ENCODE assay signal across 11 mouse cellular contexts in genomic region chr3:137976943-137977628, GRCm38 (mm10). TPM values are rescaled to one million over a fixed set of nuclear protein-coding genes. Genes with fewer than 3 reads are reported as not detected.
A peak's percentile ranks its signal among the peaks of the same experiment; 100 is the strongest.
DNase-seq lines count a peak whose midpoint lies in the region; ATAC-seq and TF ChIP-seq lines count a peak whose summit lies in the region.
"Had no signal": no experiment of that assay in that cellular context is flagged by ENCODE, and none has a peak within 500 bp of the region (broad histone marks: within the 10 kb centered on the region; RNA-seq: fewer than 3 reads in every experiment).

No protein-coding gene starts in this region.

- H3K27ac ChIP-seq in kidney, postnatal 0 days = no peak overlapping the region
- H3K27ac ChIP-seq in embryonic facial prominence, embryonic 10.5 days (replicated peaks) = peak overlapping the region; percentile 44
- H3K27ac ChIP-seq in hindbrain, embryonic 15.5 days (replicated peaks) = peak overlapping the region; percentile 64
- H3K27ac ChIP-seq in midbrain, embryonic 16.5 days (ENCODE audit: low read length) = peak overlapping the region; percentile 53
- H3K27ac ChIP-seq: gastrocnemius, adult 2 months had no signal

- WGBS in kidney, postnatal 0 days = 49% methylated on average over 9 of the region's 9 CpGs
- 27% methylated on average over 9 of the region's 9 CpGs for WGBS in embryonic facial prominence, embryonic 10.5 days
- 23% methylated on average over 9 of the region's 9 CpGs for WGBS in hindbrain, embryonic 15.5 days
- 8% methylated on average over 9 of the region's 9 CpGs for WGBS in midbrain, embryonic 16.5 days

- no peak for DNase-seq in kidney, postnatal 0 days (ENCODE audit: low spot score)
- no peak for DNase-seq in kidney, postnatal 25 days
- peak; percentile 32 for DNase-seq in embryonic facial prominence, embryonic 10.5 days (ENCODE audit: low spot score)
- DNase-seq in adrenal gland, postnatal 25 days = no peak
- DNase-seq in right cerebral cortex, adult 2 months (ENCODE audit: low spot score in 2 of 2) = no peak
- no peak for DNase-seq in layer of hippocampus, postnatal 14 days (ENCODE audit: low spot score in 2 of 2)
- DNase-seq: adrenal gland, postnatal 36 days; cerebellum, postnatal 36 days; gastrocnemius, adult 2 months had no signal

- no peaks in the 10 kb centered on the region for H3K27me3 ChIP-seq in kidney, postnatal 0 days (ENCODE audit: insufficient read depth, low read length)
- no peaks in the 10 kb centered on the region; the same call in 1 of the 2 replicates for H3K27me3 ChIP-seq in embryonic facial prominence, embryonic 10.5 days (replicated peaks; ENCODE audit: low read depth, poor library complexity, severe bottlenecking)
- 0 out of 2 replicates have a peak, but pooled peaks cover 3% of the 10 kb centered on the region for H3K27me3 ChIP-seq in hindbrain, embryonic 15.5 days
- H3K27me3 ChIP-seq in midbrain, embryonic 16.5 days (ENCODE audit: control insufficient read depth, insufficient read depth, low read depth, low read length) = no peaks in the 10 kb centered on the region

- no peak overlapping the region for H3K9ac ChIP-seq in kidney, postnatal 0 days (ENCODE audit: low read depth, low read length)
- H3K9ac ChIP-seq in hindbrain, embryonic 15.5 days = no peak overlapping the region
- H3K9ac ChIP-seq in midbrain, embryonic 16.5 days (ENCODE audit: low read depth, low read length) = no peak overlapping the region

- peak; percentile 50; the same call in 1 of the 2 replicates for ATAC-seq in kidney, postnatal 0 days (replicated peaks; ENCODE audit: low FRiP score, low read depth)
- peak; percentile 62 for ATAC-seq in hindbrain, embryonic 15.5 days (ENCODE audit: low FRiP score, low read depth)
- ATAC-seq in midbrain, embryonic 16.5 days = peak; percentile 86

- H3K36me3 ChIP-seq in kidney, postnatal 0 days (ENCODE audit: insufficient read depth, low read length) = no peaks in the 10 kb centered on the region
- no peaks in the 10 kb centered on the region for H3K36me3 ChIP-seq in embryonic facial prominence, embryonic 10.5 days (replicated peaks)
- H3K36me3 ChIP-seq in hindbrain, embryonic 15.5 days = no peaks in the 10 kb centered on the region
- H3K36me3 ChIP-seq in midbrain, embryonic 16.5 days (ENCODE audit: control insufficient read depth, insufficient read depth, low read length) = no peaks in the 10 kb centered on the region

- no peaks in the 10 kb centered on the region; the same call in 1 of the 2 replicates for H3K4me1 ChIP-seq in kidney, postnatal 0 days (replicated peaks; ENCODE audit: insufficient read depth, low read length)
- H3K4me1 ChIP-seq in embryonic facial prominence, embryonic 10.5 days = peaks cover 27% of the 10 kb centered on the region
- peaks cover 11% of the 10 kb centered on the region for H3K4me1 ChIP-seq in hindbrain, embryonic 15.5 days (replicated peaks)
- H3K4me1 ChIP-seq in midbrain, embryonic 16.5 days (ENCODE audit: control insufficient read depth, insufficient read depth, low read length) = peaks cover 10% of the 10 kb centered on the region

- H3K4me2 ChIP-seq in kidney, postnatal 0 days (ENCODE audit: low read length) = no peak overlapping the region
- no peak overlapping the region for H3K4me2 ChIP-seq in hindbrain, embryonic 15.5 days
- H3K4me2 ChIP-seq in midbrain, embryonic 16.5 days (ENCODE audit: low read length) = no peak overlapping the region

- no peak for TF ChIP-seq CTCF in kidney, postnatal 0 days (IDR thresholded peaks at IDR 0.05; ENCODE audit: low read depth)

- H3K4me3 ChIP-seq in kidney, postnatal 0 days (replicated peaks; ENCODE audit: low read depth, low read length) = no peak overlapping the region
- no peak overlapping the region for H3K4me3 ChIP-seq in embryonic facial prominence, embryonic 10.5 days
- H3K4me3 ChIP-seq in hindbrain, embryonic 15.5 days = no peak overlapping the region
- no peak overlapping the region for H3K4me3 ChIP-seq in midbrain, embryonic 16.5 days (ENCODE audit: low read depth, low read length)
- H3K4me3 ChIP-seq: gastrocnemius, adult 2 months had no signal

- H3K9me3 ChIP-seq in kidney, postnatal 0 days (replicated peaks; ENCODE audit: low read length) = no peaks in the 10 kb centered on the region
- no peaks in the 10 kb centered on the region for H3K9me3 ChIP-seq in embryonic facial prominence, embryonic 10.5 days
- no peaks in the 10 kb centered on the region for H3K9me3 ChIP-seq in hindbrain, embryonic 15.5 days
- H3K9me3 ChIP-seq in midbrain, embryonic 16.5 days (replicated peaks; ENCODE audit: control insufficient read depth, low read length, poor library complexity, severe bottlenecking) = no peaks in the 10 kb centered on the region

RNA-seq across cellular contexts. Expression of gene Dapp1, which starts 4.3 kb away (rescaled TPM):
- polyA plus RNA-seq in kidney, postnatal 0 days (2015; fragmentation: Nextera tagmentation; extraction: Ambion mirVana) = 8.1 and 8.2 TPM in 2 replicates
- polyA plus RNA-seq in embryonic facial prominence, embryonic 10.5 days (2016; fragmentation: Nextera tagmentation; extraction: Ambion mirVana) = 2.1 and 2.3 TPM in 2 replicates
- polyA plus RNA-seq in hindbrain, embryonic 15.5 days (2015; fragmentation: Nextera tagmentation; extraction: Ambion mirVana) = 1.7 TPM in 2 replicates
- polyA plus RNA-seq in midbrain, embryonic 16.5 days (2015; fragmentation: Nextera tagmentation; extraction: Ambion mirVana) = 1.5 and 2.7 TPM in 2 replicates
- total RNA-seq in adrenal gland, postnatal 25 days (2021) = 3.3 and 6.3 TPM in 2 replicates
- total RNA-seq in layer of hippocampus, postnatal 14 days (2021) = 1 to 10 TPM; 3.6 to 5.3 TPM

RNA-seq across cellular contexts. Expression of gene Lamtor3, which starts 58.8 kb away (rescaled TPM):
- 131 and 135 TPM in 2 replicates for polyA plus RNA-seq in kidney, postnatal 0 days (2015; fragmentation: Nextera tagmentation; extraction: Ambion mirVana)
- 86.7 and 88.8 TPM in 2 replicates for polyA plus RNA-seq in embryonic facial prominence, embryonic 10.5 days (2016; fragmentation: Nextera tagmentation; extraction: Ambion mirVana)
- 126 and 130 TPM in 2 replicates for polyA plus RNA-seq in hindbrain, embryonic 15.5 days (2015; fragmentation: Nextera tagmentation; extraction: Ambion mirVana)
- polyA plus RNA-seq in midbrain, embryonic 16.5 days (2015; fragmentation: Nextera tagmentation; extraction: Ambion mirVana) = 132 and 133 TPM in 2 replicates
- 65.6 and 71.3 TPM in 2 replicates for total RNA-seq in adrenal gland, postnatal 25 days (2021)
- 10 to 100 TPM; 62.9 to 65.8 TPM for total RNA-seq in layer of hippocampus, postnatal 14 days (2021)
